Mouse (Mus musculus) stomach, postnatal 0 days (tissue): Measurements from ENCODE around the gene Vezf1.

Experiments
- CTCF ChIP-seq: IDR thresholded peaks from 2 replicates; pipeline ENCODE4 v1.5.1; 2016; ENCODE audit warnings: antibody characterized with exemption, low read depth, mild to moderate bottlenecking, moderate library complexity
- EP300 ChIP-seq: optimal IDR thresholded peaks from 2 replicates; pipeline ENCODE3; 2016; ENCODE audit warnings: antibody characterized with exemption

DNA sequence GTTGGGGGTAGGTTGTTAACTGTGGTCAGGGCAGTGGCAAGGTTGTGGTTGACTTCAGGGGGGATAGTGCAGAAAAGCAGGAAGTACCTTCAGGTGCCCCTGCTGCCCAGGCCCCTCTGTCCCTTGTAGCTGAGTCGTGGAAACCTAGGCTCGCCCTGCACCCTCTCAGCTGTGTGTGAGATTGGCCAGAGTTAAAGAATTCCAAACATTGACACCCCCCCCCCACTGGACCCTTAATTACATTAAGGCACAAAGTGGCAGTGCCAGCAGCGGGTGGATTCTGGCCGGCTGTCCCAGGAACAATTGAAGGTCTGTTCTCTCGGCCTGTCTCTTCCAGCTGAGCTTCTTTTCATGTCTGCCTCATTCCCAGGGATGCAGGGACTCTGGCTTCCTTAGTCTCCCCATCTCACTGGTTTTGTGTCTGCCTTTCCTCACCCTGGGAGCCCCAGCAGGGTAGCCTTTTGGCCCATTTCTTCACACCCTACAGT, 58.3 kb downstream of the Vezf1 start:
- TF ChIP-seq CTCF (no peak), EP300 (no peak)
